Mouse (Mus musculus) hematopoietic stem cell, adult 5-6 weeks (primary cell): Measurements from ENCODE around the gene Ncam1. TPM values are rescaled to one million over a fixed set of nuclear protein-coding genes. Genes with fewer than 3 reads are reported as not detected.

Experiments used
- ATAC-seq, 2 experiments: fragments of 125-278 bp in 1 of 2; replicated peaks in 1 of 2; 2 replicates each; pipeline ENCODE4 v1.8.0; 2016 to 2017; ENCODE audit warnings: inconsistent platforms in 2 of 2, mild to moderate bottlenecking in 2 of 2, moderate number of reproducible peaks in 2 of 2, low read depth in 1 of 2, moderate TSS enrichment in 1 of 2; ENCODE audit not compliant: low FRiP score in 2 of 2, poor library complexity in 2 of 2, severe bottlenecking in 2 of 2, insufficient read depth in 1 of 2, low TSS enrichment in 1 of 2
- total RNA-seq: library from RNA; stranded (forward); fragments of 172-1452, 232-1000 nt; gene quantifications from 2 replicates; pipeline ENCODE4 v1.2.3, GENCODE M21; 2017

The Ncam1 gene
- total RNA-seq, 1 experiment from 2014 or later, result 2.2 TPM

- peak in 1 of 2 experiments; percentile 46; a peak in 2 of 4 replicates for ATAC-seq
Observed at GRCm38 (mm10) chr9:49507829-49508585, 290.7 kb downstream of the Ncam1 start.

DNA sequence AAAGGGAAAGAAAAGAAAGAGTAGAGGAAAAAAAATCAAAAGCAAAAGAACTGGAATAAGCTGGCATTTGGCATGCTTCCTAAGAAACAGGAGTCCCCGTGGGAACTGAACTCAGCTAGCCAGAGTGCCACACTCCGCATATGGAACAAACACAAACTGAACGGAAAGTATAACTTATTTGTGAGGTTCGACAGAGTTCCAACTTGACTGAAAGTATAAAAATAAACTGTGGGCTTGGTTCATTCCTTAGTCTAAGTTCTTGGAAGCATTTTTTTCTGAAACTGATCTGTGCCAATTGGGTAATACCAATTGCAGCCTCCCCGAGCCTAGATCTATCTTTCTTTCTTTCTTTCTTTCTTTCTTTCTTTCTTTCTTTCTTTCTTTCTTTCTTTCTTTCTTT, 294.1 kb downstream of the Ncam1 start:
- ATAC-seq, result no peak

- ATAC-seq, result no peak
Observed at GRCm38 (mm10) chr9:49502245-49502644, 296.5 kb downstream of the Ncam1 start.

DNA sequence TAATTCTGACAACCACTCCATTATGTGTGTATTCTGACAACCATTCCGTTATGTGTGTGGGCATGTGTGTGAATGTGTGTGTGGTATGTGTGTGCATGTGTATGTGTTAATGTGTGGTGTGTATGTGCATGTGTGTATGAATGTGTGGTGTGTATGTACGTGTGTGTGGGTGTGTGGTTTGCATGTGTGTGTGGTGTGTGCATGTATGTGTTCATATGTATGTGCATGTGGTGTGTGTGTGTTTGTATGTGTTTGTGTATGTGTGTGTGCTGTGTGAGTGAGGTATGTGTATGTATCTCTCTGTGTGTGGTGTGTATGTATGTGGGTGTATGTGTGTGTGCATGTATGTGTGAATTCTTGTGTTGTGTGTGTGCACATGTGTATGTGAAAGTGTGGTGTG, 298.8 kb downstream of the Ncam1 start:
- no peak for ATAC-seq

GRCm38 (mm10) chr9:49493979-49494649, 304.6 kb downstream of the Ncam1 start:
- peak; percentile 71 to 78 for ATAC-seq

GRCm38 (mm10) chr9:49490609-49491008, 308.1 kb downstream of the Ncam1 start:
- ATAC-seq, result no peak

GRCm38 (mm10) chr9:49488912-49489895, 309.5 kb downstream of the Ncam1 start:
- ATAC-seq, result peak; percentile 72 to 81

DNA sequence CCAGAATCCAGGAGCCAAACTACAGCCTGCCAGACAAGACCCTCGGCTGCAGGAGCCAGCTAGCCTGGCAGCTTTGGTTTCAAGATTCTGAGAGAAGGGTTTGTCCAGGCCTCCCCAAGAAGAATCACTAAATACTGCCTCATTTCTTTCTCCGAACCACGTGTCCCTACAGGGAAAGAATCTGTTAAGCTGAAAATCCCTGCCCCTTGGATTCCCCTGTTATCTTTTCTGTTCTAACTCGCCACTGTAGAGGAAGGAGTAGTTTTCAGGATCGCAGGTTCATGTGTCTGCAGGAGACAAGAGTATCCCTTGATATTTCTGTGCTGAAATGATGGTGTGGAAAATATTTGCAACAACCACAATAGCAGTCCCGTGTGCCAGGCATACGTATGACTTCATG, 310.5 kb downstream of the Ncam1 start:
- ATAC-seq, result no peak

DNA sequence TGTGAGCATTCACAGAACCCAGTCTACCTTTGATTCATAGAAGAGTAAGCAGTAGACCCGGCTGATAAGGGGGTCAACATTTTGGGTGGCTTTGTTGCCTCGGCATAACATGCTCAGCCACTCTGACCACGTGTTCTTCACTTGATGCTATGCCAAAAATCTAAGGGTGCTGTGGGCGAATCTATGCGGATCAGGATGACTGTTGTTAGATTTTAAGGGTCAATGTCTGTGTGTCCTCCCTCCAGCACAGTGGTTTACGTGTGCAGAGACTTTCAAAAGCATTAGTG, 311.1 kb downstream of the Ncam1 start:
- no peak for ATAC-seq

DNA sequence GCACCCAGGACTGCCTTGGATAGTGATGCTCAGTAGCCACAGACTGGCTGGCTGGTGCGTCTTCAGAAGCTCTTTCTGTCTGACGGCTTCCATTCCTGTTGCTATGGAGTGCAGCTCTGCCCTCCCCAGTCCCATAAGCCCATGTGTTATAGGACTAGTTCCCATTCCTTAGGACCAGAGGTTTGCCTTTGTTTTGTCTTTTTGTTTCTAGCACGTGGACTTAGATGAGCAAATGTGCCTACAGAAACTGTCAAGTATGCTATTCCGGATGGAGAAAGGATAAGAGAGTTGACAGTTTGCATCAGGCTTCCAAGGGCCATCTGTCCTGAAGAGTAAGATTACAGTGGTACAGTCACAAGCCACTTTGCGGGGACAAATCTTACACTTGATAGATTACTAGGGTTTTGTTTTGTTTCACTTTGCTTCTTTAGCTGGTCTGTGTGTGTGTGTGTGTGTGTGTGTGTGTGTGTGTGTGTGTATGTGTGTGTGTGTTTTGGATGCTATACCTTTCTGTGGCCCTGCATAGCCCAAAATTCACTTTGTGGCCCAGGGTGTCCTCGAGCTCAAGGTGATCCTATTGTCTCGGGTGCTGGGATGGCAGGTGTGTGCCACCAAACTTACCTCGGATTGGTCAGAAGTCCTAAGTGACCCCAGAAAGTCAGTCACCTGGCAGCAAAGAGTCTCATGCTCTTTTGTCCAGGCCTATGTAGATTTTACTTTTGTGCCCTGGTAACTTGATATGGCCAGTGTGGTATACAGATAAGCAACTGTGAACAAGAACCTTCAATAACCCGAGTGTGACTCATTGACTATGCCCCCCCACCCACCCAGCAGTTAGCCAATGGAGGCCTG, 311.7 kb downstream of the Ncam1 start:
- ATAC-seq, result no peak

- peak; percentile 56 to 71 for ATAC-seq
Observed at GRCm38 (mm10) chr9:49485892-49486311, 312.8 kb downstream of the Ncam1 start, which contains the start of gene Ttc12. Ttc12 (minus strand) TSS chr9:49486225.

GRCm38 (mm10) chr9:49485250-49485891, 313.4 kb downstream of the Ncam1 start:
- ATAC-seq, result peak; percentile 15 to 38; a peak in 1 of 4 replicates

- ATAC-seq, result peak; percentile 67 to 72
Observed at GRCm38 (mm10) chr9:49483316-49483715, 315.4 kb downstream of the Ncam1 start.

- ATAC-seq, result no peak
Observed at GRCm38 (mm10) chr9:49472126-49472525, 326.6 kb downstream of the Ncam1 start.

DNA sequence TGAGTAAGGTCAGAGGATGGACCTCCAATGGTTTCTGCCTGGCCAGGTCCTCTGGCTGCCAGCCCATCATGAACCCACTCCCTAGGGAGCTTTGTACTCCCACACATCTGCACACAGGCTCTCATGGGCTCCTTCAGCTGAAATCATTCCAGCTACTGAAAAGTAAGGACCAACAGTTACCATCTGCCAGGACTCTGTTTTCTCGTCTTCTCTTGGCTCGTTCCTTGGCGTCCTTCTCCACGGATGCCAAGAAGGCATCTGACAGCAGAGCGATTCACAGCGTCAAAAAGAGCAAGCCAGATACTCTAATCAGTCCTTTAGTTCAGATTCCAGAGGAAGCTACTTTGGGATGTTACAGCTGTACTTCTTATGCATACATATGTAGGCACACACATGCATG, 327.8 kb downstream of the Ncam1 start:
- ATAC-seq, result no peak

DNA sequence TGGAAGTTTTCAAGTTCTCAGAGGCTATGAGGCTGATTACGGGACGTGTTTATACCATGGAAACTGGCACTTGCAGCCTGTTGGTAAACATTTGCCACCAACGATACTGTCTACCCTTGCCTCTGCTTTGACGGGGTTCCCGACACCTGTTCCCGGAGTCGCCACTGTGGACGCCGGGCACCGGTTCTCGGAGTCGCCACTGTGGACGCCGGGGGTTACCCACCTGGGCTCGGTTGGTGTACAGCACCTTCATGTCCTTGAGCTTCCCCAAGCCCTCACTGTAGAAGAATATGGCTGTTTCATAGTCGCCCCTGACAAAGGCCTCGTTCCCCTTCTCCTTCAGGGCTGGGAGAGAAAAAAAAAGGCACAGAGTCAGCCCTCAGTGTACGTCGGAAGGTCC, 328.7 kb downstream of the Ncam1 start:
- no peak for ATAC-seq

DNA sequence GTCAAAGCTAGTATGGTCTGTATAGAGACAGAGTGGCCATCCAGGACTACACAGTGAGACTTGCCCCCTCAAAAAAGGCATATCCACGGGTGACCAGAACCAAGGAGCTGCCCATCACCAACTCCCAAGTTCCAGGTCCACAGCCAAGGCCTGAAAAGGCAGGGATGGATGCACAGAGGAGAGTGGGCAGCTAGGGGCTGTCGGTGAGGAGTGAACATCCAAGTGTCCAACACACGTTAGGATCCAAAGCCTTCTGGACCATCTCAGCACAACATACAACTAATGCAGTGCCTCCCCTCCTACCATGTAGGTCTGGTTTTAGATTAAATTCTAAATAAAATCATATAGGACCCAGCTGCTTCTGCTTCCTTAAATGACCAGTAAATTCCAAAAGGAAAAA, 342.6 kb downstream of the Ncam1 start:
- no peak for ATAC-seq
